Mouse (Mus musculus): ENCODE results near the gene Sash3. TPM values are rescaled to one million over a fixed set of nuclear protein-coding genes. Genes with fewer than 3 reads are reported as not detected.
"Not testable (repeated sequence)": the region's sequence is repeated elsewhere in the genome, so short reads cannot be mapped to it uniquely, and the experiment has no call there.

Gene Sash3
- total and polyA plus RNA-seq, 2 experiments from 2014 or later: 0.81 to 1.5 TPM

DNA sequence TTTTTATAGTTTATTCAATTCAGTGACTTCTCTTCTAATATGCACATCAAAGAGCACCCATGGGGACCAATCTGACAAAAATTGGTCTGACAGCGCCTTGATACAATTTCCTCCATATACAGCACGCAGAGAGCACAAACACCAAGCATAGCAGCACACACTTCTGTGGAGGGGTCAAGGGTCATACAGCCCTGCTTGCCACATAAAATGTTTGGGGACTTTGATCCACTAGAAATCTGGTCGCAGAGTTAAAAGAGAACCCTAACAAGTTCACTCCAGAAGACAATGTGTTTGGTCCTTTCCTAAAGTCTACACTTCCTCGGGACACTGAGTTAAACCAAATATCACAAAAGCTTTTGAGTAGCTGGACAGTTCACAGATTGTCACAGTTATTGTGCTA is 56.8 kb downstream of the Sash3 start:
- WGBS: 76% methylated on average over 4 of the region's 4 CpGs
- no peak overlapping the region for H3K27ac ChIP-seq
- DNase-seq (ENCODE audit: low spot score): no peak

DNA sequence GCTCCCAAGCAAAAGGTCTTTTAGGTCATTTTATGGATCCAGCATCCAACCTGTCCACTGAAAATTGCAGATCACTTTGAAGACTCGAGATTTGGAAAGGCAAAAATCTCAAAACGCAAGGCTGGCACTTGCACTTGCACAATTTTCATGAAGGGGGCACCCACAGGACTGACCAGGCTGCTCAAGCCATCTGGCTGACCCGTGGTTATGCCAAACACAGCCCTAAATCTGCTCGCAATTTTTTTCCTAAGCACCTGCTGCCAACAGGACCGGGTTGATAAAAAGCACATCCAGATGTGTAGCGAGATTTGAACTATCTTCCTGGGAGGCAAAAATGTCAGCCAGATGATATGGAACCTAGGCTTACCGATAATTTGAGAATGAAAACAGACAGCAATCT is 57.5 kb downstream of the Sash3 start:
- no peak overlapping the region for H3K27ac ChIP-seq
- H3K4me3 ChIP-seq (ENCODE audit: low read length): no peak overlapping the region
- H3K4me1 ChIP-seq (ENCODE audit: insufficient read depth, low read length): no peaks in the 10 kb centered on the region
- no peak for DNase-seq (ENCODE audit: low spot score)
- WGBS: 76% methylated on average over 7 of the region's 7 CpGs
- H3K4me2 ChIP-seq (ENCODE audit: low read depth, low read length): no peak overlapping the region
- ATAC-seq: no peak
- H3K36me3 ChIP-seq (ENCODE audit: insufficient read depth, low read length): no peaks in the 10 kb centered on the region
- no peaks in the 10 kb centered on the region for H3K27me3 ChIP-seq (ENCODE audit: insufficient read depth, low read length)
- H3K9me3 ChIP-seq (ENCODE audit: low read length): no peaks in the 10 kb centered on the region
- H3K9ac ChIP-seq (replicated peaks; ENCODE audit: low read length): no peak overlapping the region
- no peak for TF ChIP-seq CTCF (IDR thresholded peaks at IDR 0.05; ENCODE audit: low read depth)

More for the DNA sequence above, 56.8 kb downstream of the Sash3 start:
- no peak overlapping the region for H3K4me3 ChIP-seq (ENCODE audit: low read length)
- no peak for ATAC-seq
- no peaks in the 10 kb centered on the region for H3K9me3 ChIP-seq (ENCODE audit: low read length)
- no peaks in the 10 kb centered on the region for H3K4me1 ChIP-seq (ENCODE audit: insufficient read depth, low read length)
- TF ChIP-seq CTCF (IDR thresholded peaks at IDR 0.05; ENCODE audit: low read depth): no peak
- no peak overlapping the region for H3K9ac ChIP-seq (replicated peaks; ENCODE audit: low read length)
- no peak overlapping the region for H3K4me2 ChIP-seq (ENCODE audit: low read depth, low read length)
- H3K27me3 ChIP-seq (ENCODE audit: insufficient read depth, low read length): no peaks in the 10 kb centered on the region
- no peaks in the 10 kb centered on the region for H3K36me3 ChIP-seq (ENCODE audit: insufficient read depth, low read length)

DNA sequence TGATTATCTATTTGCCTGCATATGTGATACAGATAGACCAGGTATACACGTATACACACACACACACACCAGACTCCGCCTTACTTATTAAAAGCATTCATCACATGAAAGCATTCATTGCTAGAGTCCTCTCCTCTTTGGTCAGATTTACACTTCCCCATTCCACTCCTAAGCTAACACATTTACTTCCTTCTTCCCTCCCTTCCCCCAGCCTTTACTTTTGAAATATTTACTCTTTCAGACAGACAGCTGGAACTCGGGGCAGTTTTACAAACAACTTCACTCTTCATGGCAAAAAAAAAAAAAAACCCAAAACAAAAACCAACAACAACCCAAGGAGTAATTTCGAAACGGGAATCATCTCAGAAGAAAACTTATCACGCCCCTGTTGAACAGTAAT is 58.2 kb downstream of the Sash3 start:
- 75% methylated on average over 6 of the region's 6 CpGs for WGBS
- ATAC-seq (no peak), DNase-seq (ENCODE audit: low spot score) (no peak)
- Histone ChIP-seq H3K9me3 (ENCODE audit: low read length) (no peaks in the 10 kb centered on the region), H3K36me3 (ENCODE audit: insufficient read depth, low read length) (no peaks in the 10 kb centered on the region), H3K27ac (no peak overlapping the region), H3K4me2 (ENCODE audit: low read depth, low read length) (0 out of 2 replicates have a peak overlapping the region, but pooled peaks have one; percentile 34), H3K27me3 (ENCODE audit: insufficient read depth, low read length) (no peaks in the 10 kb centered on the region), H3K9ac (replicated peaks; ENCODE audit: low read length) (no peak overlapping the region), H3K4me3 (ENCODE audit: low read length) (no peak overlapping the region), H3K4me1 (ENCODE audit: insufficient read depth, low read length) (no peaks in the 10 kb centered on the region)
- TF ChIP-seq CTCF (IDR thresholded peaks at IDR 0.05; ENCODE audit: low read depth): no peak

DNA sequence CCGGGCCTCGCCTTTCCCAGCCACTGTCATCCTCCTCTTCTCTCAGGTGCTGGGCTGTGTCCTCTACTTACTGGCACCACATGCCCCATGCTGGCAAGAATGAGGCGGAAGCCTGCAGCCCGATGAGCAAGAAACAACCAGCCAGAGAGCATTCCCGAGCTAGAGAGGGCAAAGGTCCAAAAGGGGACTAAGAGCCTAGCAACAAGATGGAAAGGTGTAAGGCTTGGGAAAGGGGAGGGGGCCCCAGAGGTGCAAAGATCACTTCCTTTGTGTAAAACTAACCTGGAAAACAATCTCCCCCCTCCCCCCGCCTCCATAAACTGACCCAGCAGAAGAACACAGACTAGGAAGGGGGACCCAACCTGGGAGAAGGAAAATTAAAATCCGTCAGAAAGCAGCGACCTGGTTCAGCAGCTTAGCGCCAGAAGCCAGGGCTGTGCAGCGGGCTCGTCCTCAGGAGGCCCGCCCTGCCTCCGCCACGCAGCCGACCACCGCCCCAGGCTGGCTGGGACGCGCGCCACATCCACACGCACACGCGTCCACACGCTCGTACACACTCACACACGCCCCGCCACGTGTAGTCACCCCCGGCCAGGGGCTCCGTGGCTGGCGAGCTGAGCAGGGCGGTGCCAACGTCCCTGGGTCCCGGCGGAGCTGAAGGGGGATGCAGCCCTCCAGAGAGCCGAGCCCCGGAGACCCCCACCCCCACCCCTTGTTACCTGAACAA is 61.7 kb downstream of the Sash3 start:
- Histone ChIP-seq H3K9ac (replicated peaks; ENCODE audit: low read length) (peak overlapping the region; percentile 62), H3K4me1 (ENCODE audit: insufficient read depth, low read length) (no peaks in the 10 kb centered on the region), H3K36me3 (ENCODE audit: insufficient read depth, low read length) (no peaks in the 10 kb centered on the region), H3K4me2 (ENCODE audit: low read depth, low read length) (peak overlapping the region; percentile 60), H3K27me3 (ENCODE audit: insufficient read depth, low read length) (no peaks in the 10 kb centered on the region), H3K9me3 (ENCODE audit: low read length) (no peaks in the 10 kb centered on the region), H3K4me3 (ENCODE audit: low read length) (peak overlapping the region; percentile 67), H3K27ac (peak overlapping the region; percentile 51; the same call in 1 of the 2 replicates)
- peak; percentile 85 for ATAC-seq
- no peak for TF ChIP-seq CTCF (IDR thresholded peaks at IDR 0.05; ENCODE audit: low read depth)
- peak; percentile 62 for DNase-seq (ENCODE audit: low spot score)
- WGBS: 24% methylated on average over 36 of the region's 36 CpGs

DNA sequence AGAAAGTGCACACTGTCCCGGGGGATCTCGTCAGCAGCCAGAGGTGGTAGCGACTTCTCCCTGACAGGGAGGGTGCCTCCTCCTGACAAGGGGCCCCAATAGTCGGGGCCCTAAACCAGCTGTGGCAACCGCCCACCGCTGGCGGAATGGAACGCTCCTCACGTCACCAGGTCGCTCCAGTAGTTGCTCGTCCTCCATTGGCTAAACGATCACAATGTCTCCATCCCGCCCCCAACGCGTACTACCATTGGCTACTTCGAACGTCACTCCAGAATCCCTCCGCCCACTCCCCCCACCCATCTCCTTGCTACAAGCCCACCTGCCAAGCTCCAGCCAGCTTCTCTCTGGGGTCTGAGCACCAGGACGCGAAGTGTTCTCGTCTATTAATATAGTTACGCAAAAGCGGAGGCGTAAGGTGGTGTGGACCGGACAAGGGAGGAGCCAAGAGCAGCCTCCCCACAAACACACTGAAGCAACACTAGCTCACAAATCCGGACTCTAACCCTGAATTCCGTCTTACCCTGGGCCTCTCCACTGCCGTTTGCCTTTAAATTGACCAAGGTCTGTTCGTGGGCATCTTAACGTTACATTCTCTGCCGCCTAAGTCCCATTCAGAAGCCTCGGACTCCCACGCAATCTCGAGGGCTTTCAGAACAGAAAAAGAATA is 62.4 kb downstream of the Sash3 start, which contains the start of gene Zdhhc9:
TSS of gene Zdhhc9 (minus strand) at position 360 of the 667 bp plus-strand sequence.
- ATAC-seq (peak; percentile 99), DNase-seq (ENCODE audit: low spot score) (peak; percentile 91)
- Histone ChIP-seq H3K4me2 (ENCODE audit: low read depth, low read length) (peak within 1 kb of the TSS; percentile 60), H3K4me1 (ENCODE audit: insufficient read depth, low read length) (no peaks in the 10 kb centered on the region), H3K27ac (peak within 1 kb of the TSS; percentile 51; the same call in 1 of the 2 replicates), H3K9me3 (ENCODE audit: low read length) (no peaks in the 10 kb centered on the region), H3K27me3 (ENCODE audit: insufficient read depth, low read length) (no peaks in the 10 kb centered on the region), H3K36me3 (ENCODE audit: insufficient read depth, low read length) (no peaks in the 10 kb centered on the region), H3K4me3 (ENCODE audit: low read length) (peak within 1 kb of the TSS; percentile 67), H3K9ac (replicated peaks; ENCODE audit: low read length) (peak within 1 kb of the TSS; percentile 62)
- TF ChIP-seq CTCF (IDR thresholded peaks at IDR 0.05; ENCODE audit: low read depth): no peak
- WGBS: 27% methylated on average over 34 of the region's 34 CpGs

DNA sequence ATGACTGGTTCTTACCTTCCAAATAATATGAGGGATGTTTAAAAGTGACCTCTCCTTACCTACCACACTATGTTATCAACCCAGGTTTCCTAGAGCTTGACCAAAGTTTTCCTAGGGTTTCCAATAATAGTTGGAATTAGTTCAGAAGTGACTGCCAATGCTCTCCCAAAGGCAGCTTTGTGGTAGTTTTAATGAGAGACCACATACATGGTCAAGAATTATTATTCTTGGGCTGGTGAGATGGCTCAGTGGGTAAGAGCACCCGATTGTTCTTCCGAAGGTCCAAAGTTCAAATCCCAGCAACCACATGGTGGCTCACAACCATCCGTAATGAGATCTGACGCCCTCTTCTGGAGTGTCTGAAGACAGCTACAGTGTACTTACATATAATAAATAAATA is 63.5 kb downstream of the Sash3 start:
- WGBS: 86% methylated on average over 2 of the region's 4 CpGs
- H3K27me3 ChIP-seq (ENCODE audit: insufficient read depth, low read length); H3K27ac ChIP-seq; H3K36me3 ChIP-seq (ENCODE audit: insufficient read depth, low read length); H3K9me3 ChIP-seq (ENCODE audit: low read length); H3K4me3 ChIP-seq (ENCODE audit: low read length); H3K4me1 ChIP-seq (ENCODE audit: insufficient read depth, low read length); H3K9ac ChIP-seq (replicated peaks; ENCODE audit: low read length); ATAC-seq; H3K4me2 ChIP-seq (ENCODE audit: low read depth, low read length); DNase-seq (ENCODE audit: low spot score): not testable (repeated sequence)

Other genes with a start within 250 kb of the Sash3 start
- 33.9 and 38.9 TPM in 2 replicates for gene Ocrl, start 234.0 kb upstream of the Sash3 start, total RNA-seq (2014; rRNA removed)
- 23.8 and 25.2 TPM in 2 replicates for gene Ocrl, start 234.0 kb upstream of the Sash3 start, polyA plus RNA-seq (2015; fragmentation: Nextera tagmentation; extraction: Ambion mirVana)
- 8.9 and 11.1 TPM in 2 replicates for gene Apln, start 111.6 kb upstream of the Sash3 start, total RNA-seq (2014; rRNA removed)
- gene Apln, start 111.6 kb upstream of the Sash3 start, polyA plus RNA-seq (2015; fragmentation: Nextera tagmentation; extraction: Ambion mirVana): 1.7 TPM in 2 replicates
- gene Xpnpep2, start 37.7 kb upstream of the Sash3 start, total RNA-seq (2014; rRNA removed): 6.8 TPM in 1 of 2 replicates, not detected in the other
- gene Xpnpep2, start 37.7 kb upstream of the Sash3 start, polyA plus RNA-seq (2015; fragmentation: Nextera tagmentation; extraction: Ambion mirVana): 0.51 and 1.0 TPM in 2 replicates
- gene Zdhhc9, start 62.4 kb downstream of the Sash3 start, total RNA-seq (2014; rRNA removed): 35.4 and 38.0 TPM in 2 replicates
- gene Zdhhc9, start 62.4 kb downstream of the Sash3 start, polyA plus RNA-seq (2015; fragmentation: Nextera tagmentation; extraction: Ambion mirVana): 5.7 and 6.4 TPM in 2 replicates
- 2.8 and 5.8 TPM in 2 replicates for gene Utp14a, start 110.4 kb downstream of the Sash3 start, total RNA-seq (2014; rRNA removed)
- gene Utp14a, start 110.4 kb downstream of the Sash3 start, polyA plus RNA-seq (2015; fragmentation: Nextera tagmentation; extraction: Ambion mirVana): 12.7 and 13.8 TPM in 2 replicates
- 7.8 and 8.5 TPM in 2 replicates for gene Bcorl1, start 194.9 kb downstream of the Sash3 start, total RNA-seq (2014; rRNA removed)
- gene Bcorl1, start 194.9 kb downstream of the Sash3 start, polyA plus RNA-seq (2015; fragmentation: Nextera tagmentation; extraction: Ambion mirVana): 3.3 and 4.0 TPM in 2 replicates

All from hindbrain, postnatal 0 days (tissue).